Mouse (Mus musculus): ENCODE data around the gene Afg1l. TPM values are rescaled to one million over a fixed set of nuclear protein-coding genes. Genes with fewer than 3 reads are reported as not detected.

Gene Afg1l
- polyA plus RNA-seq, 1 experiment from 2014 or later: 13.4 TPM

GRCm38 (mm10) chr10:42457557-42458191, 20.7 kb downstream of the Afg1l start:
- peak; percentile 75 for ATAC-seq (replicated peaks; ENCODE audit: insufficient number of reproducible peaks, low FRiP score, low TSS enrichment)
- no peaks in the 10 kb centered on the region for H3K27me3 ChIP-seq (ENCODE audit: control insufficient read depth, insufficient read depth, low read length)
- WGBS (ENCODE audit: insufficient replicate concordance): 49% methylated on average over 9 of the region's 9 CpGs
- H3K27ac ChIP-seq (ENCODE audit: low read depth, low read length): peak overlapping the region; percentile 65
- H3K36me3 ChIP-seq (ENCODE audit: control insufficient read depth, insufficient read depth, low read length): peaks cover 6% of the 10 kb centered on the region; the same call in 1 of the 2 replicates
- H3K4me2 ChIP-seq: no peak overlapping the region
- H3K9ac ChIP-seq (ENCODE audit: low read depth, low read length): no peak overlapping the region
- no peaks in the 10 kb centered on the region; the same call in 1 of the 2 replicates for H3K4me1 ChIP-seq (ENCODE audit: control insufficient read depth, insufficient read depth, low read length)
- peaks cover 8% of the 10 kb centered on the region; the same call in 1 of the 2 replicates for H3K9me3 ChIP-seq (replicated peaks; ENCODE audit: control insufficient read depth, low read length)
- no peak overlapping the region for H3K4me3 ChIP-seq (ENCODE audit: low read depth, low read length)

- no peak overlapping the region for H3K27ac ChIP-seq (ENCODE audit: low read depth, low read length)
Measured at GRCm38 (mm10) chr10:42455981-42456380, 22.4 kb downstream of the Afg1l start.

GRCm38 (mm10) chr10:42454690-42455089, 23.7 kb downstream of the Afg1l start:
- Histone ChIP-seq H3K4me3 (ENCODE audit: low read depth, low read length) (no peak overlapping the region), H3K9ac (ENCODE audit: low read depth, low read length) (no peak overlapping the region), H3K27me3 (ENCODE audit: control insufficient read depth, insufficient read depth, low read length) (no peaks in the 10 kb centered on the region), H3K36me3 (ENCODE audit: control insufficient read depth, insufficient read depth, low read length) (peaks cover 1% of the 10 kb centered on the region; the same call in 1 of the 2 replicates), H3K4me1 (ENCODE audit: control insufficient read depth, insufficient read depth, low read length) (no peaks in the 10 kb centered on the region; the same call in 1 of the 2 replicates), H3K27ac (ENCODE audit: low read depth, low read length) (no peak overlapping the region), H3K9me3 (replicated peaks; ENCODE audit: control insufficient read depth, low read length) (peaks cover 8% of the 10 kb centered on the region; the same call in 1 of the 2 replicates), H3K4me2 (no peak overlapping the region)
- 69% methylated on average over 6 of the region's 6 CpGs for WGBS (ENCODE audit: insufficient replicate concordance)
- no peak for ATAC-seq (replicated peaks; ENCODE audit: insufficient number of reproducible peaks, low FRiP score, low TSS enrichment)

More at GRCm38 (mm10) chr10:42455981-42456380, 22.4 kb downstream of the Afg1l start:
- Histone ChIP-seq H3K36me3 (ENCODE audit: control insufficient read depth, insufficient read depth, low read length) (peaks cover 6% of the 10 kb centered on the region; the same call in 1 of the 2 replicates), H3K4me1 (ENCODE audit: control insufficient read depth, insufficient read depth, low read length) (no peaks in the 10 kb centered on the region; the same call in 1 of the 2 replicates), H3K4me3 (ENCODE audit: low read depth, low read length) (no peak overlapping the region), H3K27me3 (ENCODE audit: control insufficient read depth, insufficient read depth, low read length) (no peaks in the 10 kb centered on the region), H3K9me3 (replicated peaks; ENCODE audit: control insufficient read depth, low read length) (peaks cover 8% of the 10 kb centered on the region; the same call in 1 of the 2 replicates), H3K9ac (ENCODE audit: low read depth, low read length) (no peak overlapping the region), H3K4me2 (no peak overlapping the region)
- no peak for ATAC-seq (replicated peaks; ENCODE audit: insufficient number of reproducible peaks, low FRiP score, low TSS enrichment)
- WGBS (ENCODE audit: insufficient replicate concordance): 77% methylated on average over 5 of the region's 5 CpGs

GRCm38 (mm10) chr10:42454266-42454665, 24.1 kb downstream of the Afg1l start:
- Histone ChIP-seq H3K4me1 (ENCODE audit: control insufficient read depth, insufficient read depth, low read length) (no peaks in the 10 kb centered on the region; the same call in 1 of the 2 replicates), H3K4me2 (no peak overlapping the region), H3K27me3 (ENCODE audit: control insufficient read depth, insufficient read depth, low read length) (no peaks in the 10 kb centered on the region), H3K4me3 (ENCODE audit: low read depth, low read length) (no peak overlapping the region), H3K36me3 (ENCODE audit: control insufficient read depth, insufficient read depth, low read length) (no peaks in the 10 kb centered on the region), H3K27ac (ENCODE audit: low read depth, low read length) (no peak overlapping the region), H3K9ac (ENCODE audit: low read depth, low read length) (no peak overlapping the region), H3K9me3 (replicated peaks; ENCODE audit: control insufficient read depth, low read length) (peaks cover 5% of the 10 kb centered on the region; the same call in 1 of the 2 replicates)
- WGBS (ENCODE audit: insufficient replicate concordance): 69% methylated on average over 11 of the region's 11 CpGs
- no peak for ATAC-seq (replicated peaks; ENCODE audit: insufficient number of reproducible peaks, low FRiP score, low TSS enrichment)

GRCm38 (mm10) chr10:42449672-42450071, 28.7 kb downstream of the Afg1l start:
- no peaks in the 10 kb centered on the region for H3K27me3 ChIP-seq (ENCODE audit: control insufficient read depth, insufficient read depth, low read length)
- WGBS (ENCODE audit: insufficient replicate concordance): 75% methylated on average over 3 of the region's 4 CpGs
- no peak overlapping the region for H3K27ac ChIP-seq (ENCODE audit: low read depth, low read length)
- no peak for ATAC-seq (replicated peaks; ENCODE audit: insufficient number of reproducible peaks, low FRiP score, low TSS enrichment)
- H3K9me3 ChIP-seq (replicated peaks; ENCODE audit: control insufficient read depth, low read length): 0 out of 2 replicates have a peak, but pooled peaks cover 2% of the 10 kb centered on the region
- no peak overlapping the region for H3K4me3 ChIP-seq (ENCODE audit: low read depth, low read length)
- H3K9ac ChIP-seq (ENCODE audit: low read depth, low read length): no peak overlapping the region
- no peak overlapping the region for H3K4me2 ChIP-seq
- H3K36me3 ChIP-seq (ENCODE audit: control insufficient read depth, insufficient read depth, low read length): no peaks in the 10 kb centered on the region
- H3K4me1 ChIP-seq (ENCODE audit: control insufficient read depth, insufficient read depth, low read length): peaks cover 7% of the 10 kb centered on the region

- H3K27ac ChIP-seq (ENCODE audit: low read depth, low read length): no peak overlapping the region
- no peak overlapping the region for H3K4me2 ChIP-seq
- no peaks in the 10 kb centered on the region for H3K27me3 ChIP-seq (ENCODE audit: control insufficient read depth, insufficient read depth, low read length)
- H3K4me3 ChIP-seq (ENCODE audit: low read depth, low read length): no peak overlapping the region
- 31% methylated on average over 7 of the region's 7 CpGs for WGBS (ENCODE audit: insufficient replicate concordance)
- peaks cover 7% of the 10 kb centered on the region for H3K4me1 ChIP-seq (ENCODE audit: control insufficient read depth, insufficient read depth, low read length)
- no peaks in the 10 kb centered on the region for H3K36me3 ChIP-seq (ENCODE audit: control insufficient read depth, insufficient read depth, low read length)
- H3K9me3 ChIP-seq (replicated peaks; ENCODE audit: control insufficient read depth, low read length): 0 out of 2 replicates have a peak, but pooled peaks cover 2% of the 10 kb centered on the region
- H3K9ac ChIP-seq (ENCODE audit: low read depth, low read length): no peak overlapping the region
- no peak for ATAC-seq (replicated peaks; ENCODE audit: insufficient number of reproducible peaks, low FRiP score, low TSS enrichment)
Measured at GRCm38 (mm10) chr10:42448371-42448770, 30.0 kb downstream of the Afg1l start.

- Histone ChIP-seq H3K9ac (ENCODE audit: low read depth, low read length) (no peak overlapping the region), H3K9me3 (replicated peaks; ENCODE audit: control insufficient read depth, low read length) (no peaks in the 10 kb centered on the region), H3K4me3 (ENCODE audit: low read depth, low read length) (no peak overlapping the region), H3K36me3 (ENCODE audit: control insufficient read depth, insufficient read depth, low read length) (no peaks in the 10 kb centered on the region), H3K27ac (ENCODE audit: low read depth, low read length) (no peak overlapping the region), H3K4me2 (no peak overlapping the region), H3K27me3 (ENCODE audit: control insufficient read depth, insufficient read depth, low read length) (no peaks in the 10 kb centered on the region), H3K4me1 (ENCODE audit: control insufficient read depth, insufficient read depth, low read length) (peaks cover 7% of the 10 kb centered on the region)
- no peak for ATAC-seq (replicated peaks; ENCODE audit: insufficient number of reproducible peaks, low FRiP score, low TSS enrichment)
- 46% methylated on average over 9 of the region's 9 CpGs for WGBS (ENCODE audit: insufficient replicate concordance)
Measured at GRCm38 (mm10) chr10:42446145-42446544, 32.2 kb downstream of the Afg1l start.

- Histone ChIP-seq H3K4me2 (no peak overlapping the region), H3K27me3 (ENCODE audit: control insufficient read depth, insufficient read depth, low read length) (no peaks in the 10 kb centered on the region), H3K4me3 (ENCODE audit: low read depth, low read length) (no peak overlapping the region), H3K36me3 (ENCODE audit: control insufficient read depth, insufficient read depth, low read length) (peaks cover 8% of the 10 kb centered on the region), H3K9me3 (replicated peaks; ENCODE audit: control insufficient read depth, low read length) (peaks cover 3% of the 10 kb centered on the region; the same call in 1 of the 2 replicates), H3K27ac (ENCODE audit: low read depth, low read length) (no peak overlapping the region), H3K9ac (ENCODE audit: low read depth, low read length) (no peak overlapping the region), H3K4me1 (ENCODE audit: control insufficient read depth, insufficient read depth, low read length) (no peaks in the 10 kb centered on the region)
- WGBS (ENCODE audit: insufficient replicate concordance): 87% methylated on average over 5 of the region's 5 CpGs
- ATAC-seq (replicated peaks; ENCODE audit: insufficient number of reproducible peaks, low FRiP score, low TSS enrichment): no peak
Measured at GRCm38 (mm10) chr10:42436842-42437805, 41.2 kb downstream of the Afg1l start.

All from heart, embryonic 11.5 days (tissue).